Mouse (Mus musculus) adrenal gland, postnatal 10 days (tissue): ENCODE measurements at regions not wholly inside any gene's neighbourhood (a gene's known extent, or its start where the extent isn't known, plus 50 kb on each side); places are given as distances from the start of the nearest gene placed in this dataset.
A peak's percentile ranks its signal among the peaks of the same experiment; 100 is the strongest.

ENCODE experiments used
- DNase-seq: peaks from one replicate; pipeline ENCODE4 v3.0.0; 2021; ENCODE audit warnings: mixed read lengths

GRCm38 (mm10) chr6:103312935-103313334 lies 197.5 kb upstream of the Chl1 start:
- no peak for DNase-seq

- peak; percentile 4 for DNase-seq
These were observed 192.3 kb upstream of the Chl1 start for GRCm38 (mm10) chr6:103318081-103318480.

GRCm38 (mm10) chr6:103318677-103319359 lies 191.6 kb upstream of the Chl1 start:
- DNase-seq: no peak

- no peak for DNase-seq
These were observed 190.4 kb upstream of the Chl1 start for GRCm38 (mm10) chr6:103319964-103320363.

DNA sequence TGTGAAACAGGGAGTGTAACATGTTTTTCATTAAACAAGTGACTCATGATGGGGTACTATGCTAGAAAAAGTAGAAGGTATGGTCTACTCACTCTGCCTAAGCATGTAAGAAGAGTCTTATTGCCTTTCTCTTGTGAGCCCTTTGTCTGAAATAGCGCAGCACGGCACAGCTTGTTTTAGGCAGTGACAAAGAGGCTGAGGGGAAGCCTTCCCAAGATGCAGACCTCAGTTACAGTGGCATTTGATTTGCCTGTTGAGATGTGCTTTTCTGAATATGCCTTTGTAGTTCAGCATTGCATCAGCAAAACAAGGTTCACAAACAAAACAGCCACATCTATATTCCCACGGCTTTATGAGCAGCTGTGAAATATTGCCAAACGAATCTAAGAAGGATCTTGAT lies 189.8 kb upstream of the Chl1 start:
- no peak for DNase-seq

DNA sequence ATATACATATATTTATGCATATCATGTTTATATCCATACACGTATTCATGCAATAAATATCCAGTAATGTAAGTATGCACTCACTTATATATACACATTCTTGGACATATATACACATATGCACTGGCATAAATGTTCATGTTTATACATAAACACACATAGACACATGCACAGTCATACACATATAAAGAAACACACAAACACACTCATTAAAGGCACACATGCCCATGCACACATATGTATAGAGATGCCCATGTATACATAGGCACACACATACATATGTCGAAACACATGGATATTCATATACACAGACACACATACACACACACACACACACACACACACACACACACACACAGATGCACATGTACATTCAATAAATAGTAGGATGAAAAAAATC lies 189.3 kb upstream of the Chl1 start:
- DNase-seq: no peak

DNA sequence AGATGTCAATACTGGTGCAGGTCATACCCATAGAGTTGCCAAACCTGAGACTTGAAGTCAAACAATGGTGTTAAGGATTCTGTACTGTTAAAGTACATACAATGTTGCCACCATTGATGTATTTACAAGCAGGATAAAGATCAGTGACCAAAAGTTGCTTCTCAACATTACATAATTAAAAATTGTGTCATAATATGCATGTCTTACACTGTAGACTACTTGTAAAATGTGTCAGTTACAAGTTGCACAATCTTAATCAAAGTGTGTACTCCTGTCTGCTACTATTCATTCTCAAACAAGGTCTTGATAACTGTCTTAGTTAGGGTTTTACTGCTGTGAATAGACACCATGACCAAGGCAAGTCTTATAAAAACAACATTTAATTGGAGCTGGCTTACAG lies 187.9 kb upstream of the Chl1 start:
- no peak for DNase-seq

GRCm38 (mm10) chr6:103335683-103336082 lies 174.7 kb upstream of the Chl1 start:
- DNase-seq: no peak

- no peak for DNase-seq
These were observed 170.2 kb upstream of the Chl1 start for GRCm38 (mm10) chr6:103339961-103340732.

DNA sequence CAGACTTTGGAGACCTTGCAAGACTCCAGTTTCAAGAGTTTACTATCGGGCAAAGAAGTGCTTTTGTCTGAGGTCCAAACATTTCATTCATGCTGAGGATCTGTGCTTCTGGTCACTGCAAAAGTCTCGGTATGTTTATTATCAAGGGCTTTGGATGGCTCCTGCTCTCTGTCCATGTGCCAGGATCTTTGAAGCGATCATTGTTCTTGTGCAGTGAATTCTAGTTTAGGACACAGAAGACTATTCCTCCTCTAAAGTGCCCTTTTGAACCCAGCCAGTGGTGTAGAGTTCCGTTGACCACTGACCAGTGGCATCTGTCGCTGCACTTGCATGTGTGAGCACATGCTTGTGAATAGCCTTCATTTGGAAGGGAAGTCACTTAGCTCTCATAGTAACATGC lies 166.9 kb upstream of the Chl1 start:
- no peak for DNase-seq

GRCm38 (mm10) chr6:103344413-103344812 lies 166.0 kb upstream of the Chl1 start:
- DNase-seq: no peak

GRCm38 (mm10) chr6:103345195-103345594 lies 165.2 kb upstream of the Chl1 start:
- no peak for DNase-seq

DNA sequence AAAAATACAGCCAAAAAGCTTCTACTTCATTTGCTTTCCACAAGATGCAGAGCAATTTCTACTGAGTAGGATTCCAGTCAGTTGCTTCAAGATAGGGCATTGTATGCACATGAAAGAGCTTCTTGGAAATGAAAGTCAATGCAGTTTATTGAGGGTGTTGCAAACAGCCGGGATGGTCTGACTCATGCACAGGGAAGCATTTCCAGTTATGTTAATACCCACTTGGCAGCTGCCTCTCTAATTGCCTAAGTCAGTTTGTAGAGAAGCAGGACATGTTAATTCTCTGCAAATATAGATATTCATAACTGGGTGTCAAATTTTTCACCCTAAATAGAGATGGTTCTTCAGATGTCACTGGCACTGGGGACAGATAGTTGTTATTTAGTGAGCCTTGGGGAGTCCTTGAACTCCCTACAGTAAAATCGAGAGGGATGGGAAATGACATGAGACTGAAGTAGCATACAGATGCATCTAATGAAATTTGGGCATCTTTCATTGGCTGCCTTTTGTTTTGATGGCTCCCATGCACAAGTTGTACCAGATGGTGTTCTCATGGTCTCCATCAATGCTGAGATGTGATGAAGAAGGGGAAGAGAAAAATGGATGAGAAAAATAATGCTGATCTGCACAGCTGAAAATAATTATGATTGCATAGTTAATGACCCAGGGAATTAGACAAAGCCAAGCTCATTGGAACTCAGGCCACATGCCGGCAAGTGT lies 157.8 kb upstream of the Chl1 start:
- no peak for DNase-seq

DNA sequence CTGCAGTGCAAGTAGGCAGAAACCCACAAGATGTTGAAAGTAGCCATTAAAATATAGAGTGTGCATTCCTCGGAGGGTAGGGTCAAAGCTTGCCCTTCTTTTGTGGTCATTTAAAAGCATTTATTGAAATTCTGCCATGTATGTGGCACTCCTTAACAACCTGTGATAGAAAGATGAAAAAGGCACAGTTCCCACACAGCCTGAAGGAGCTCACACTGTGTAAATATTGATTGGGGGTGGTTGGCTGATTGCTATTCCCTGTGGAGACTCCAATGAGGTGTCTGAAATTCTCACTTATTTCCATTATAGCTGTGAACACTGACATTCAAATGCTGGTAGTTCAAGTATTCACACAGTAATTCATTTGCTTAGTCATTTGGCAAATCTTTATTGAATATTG lies 157.0 kb upstream of the Chl1 start:
- DNase-seq: no peak

- DNase-seq: no peak
These were observed 143.4 kb upstream of the Chl1 start for GRCm38 (mm10) chr6:103366782-103367491.

DNA sequence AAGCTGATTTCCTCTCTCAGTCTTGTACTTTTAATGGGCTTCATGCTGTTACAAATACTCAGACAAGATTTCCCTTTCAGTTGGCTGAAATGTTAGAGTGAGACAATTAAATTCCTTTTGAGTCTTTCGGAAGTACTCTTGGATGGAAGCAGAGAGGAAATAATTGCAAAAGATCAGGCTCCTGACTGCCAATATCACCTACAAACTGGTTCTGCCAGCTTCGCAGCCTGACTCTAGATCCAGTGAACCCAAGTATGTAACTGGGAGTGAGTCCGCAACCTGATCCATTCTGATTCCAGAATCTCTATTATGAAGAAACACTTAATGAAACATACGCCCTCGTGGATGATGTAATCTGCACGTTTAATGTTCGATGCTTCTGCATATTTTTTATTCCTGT lies 135.4 kb upstream of the Chl1 start:
- DNase-seq: no peak

DNA sequence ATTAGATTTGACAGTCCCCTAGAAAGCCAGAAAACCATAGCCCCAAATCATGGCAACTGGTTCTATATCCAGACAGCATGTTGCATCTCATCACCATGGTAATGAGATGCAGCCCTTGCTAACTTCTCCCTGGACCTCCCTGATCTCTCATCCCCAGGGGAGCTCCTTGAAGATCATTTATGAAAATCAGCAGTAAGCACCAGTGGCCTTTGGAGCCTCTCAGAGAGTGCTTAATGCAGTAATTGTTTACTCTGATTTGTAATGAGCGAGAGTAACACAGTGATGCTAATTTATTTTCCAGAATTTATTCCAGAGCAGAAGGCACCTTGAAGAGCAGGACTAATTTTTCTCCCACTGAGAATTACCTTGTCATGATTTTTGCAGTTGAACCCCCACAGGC lies 133.1 kb upstream of the Chl1 start:
- no peak for DNase-seq

DNA sequence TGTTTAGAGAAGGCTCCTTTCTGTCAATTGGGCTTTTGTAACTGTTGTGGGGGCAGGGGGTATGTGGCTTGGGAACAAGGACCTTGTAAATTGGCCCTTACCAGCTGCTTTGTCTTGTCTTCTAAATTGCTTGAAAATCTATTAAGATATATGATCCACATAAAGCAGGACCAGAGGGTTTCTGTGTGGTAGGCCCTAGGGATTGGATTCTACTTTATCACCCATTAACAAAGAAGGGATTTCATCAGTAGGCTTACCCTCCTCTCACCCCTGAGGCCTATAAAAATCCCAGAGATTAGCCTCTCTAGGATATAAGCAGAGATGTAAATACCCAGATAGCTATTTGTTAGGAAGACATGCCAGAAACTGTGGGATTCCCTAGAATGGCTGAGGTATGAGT lies 132.3 kb upstream of the Chl1 start:
- no peak for DNase-seq

DNA sequence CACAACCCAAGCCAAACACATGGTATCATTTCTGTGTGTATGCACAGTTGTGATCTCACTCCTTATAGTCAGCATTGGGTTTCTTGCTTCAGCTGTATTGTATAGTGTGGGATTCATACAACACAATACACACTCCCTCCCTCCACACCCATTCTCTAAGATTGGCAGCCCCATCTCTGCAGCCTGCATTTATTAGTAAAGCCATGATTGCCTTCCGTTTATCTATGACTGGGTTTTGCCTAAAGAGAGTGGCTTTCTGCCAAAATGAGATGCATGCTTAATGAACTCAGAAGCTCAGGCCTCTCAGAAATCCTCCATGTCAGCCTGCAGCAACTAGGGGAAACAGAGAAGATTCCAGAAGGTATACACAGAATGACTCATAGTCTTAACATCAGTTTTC lies 129.4 kb upstream of the Chl1 start:
- DNase-seq: no peak

DNA sequence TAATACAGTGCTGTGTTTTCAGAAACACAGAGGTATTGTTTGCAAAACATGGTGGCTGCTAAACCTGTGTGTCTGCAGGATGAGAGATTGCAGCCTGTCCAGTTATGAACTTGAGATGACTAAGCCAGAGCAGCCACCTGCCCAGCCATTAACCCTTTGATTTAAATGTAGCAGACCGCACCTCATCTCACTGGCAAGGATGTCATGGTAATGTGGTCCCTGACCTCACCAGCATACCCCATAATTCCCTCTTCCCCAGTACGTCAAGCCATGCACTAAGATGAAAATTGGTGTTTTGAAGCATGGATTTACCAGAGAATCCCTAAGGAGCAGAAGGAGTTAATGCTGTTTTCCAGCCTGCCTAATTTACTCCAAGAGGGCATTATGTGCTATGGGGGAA lies 128.5 kb upstream of the Chl1 start:
- no peak for DNase-seq

- no peak for DNase-seq
These were observed 123.8 kb upstream of the Chl1 start for GRCm38 (mm10) chr6:103386591-103386990.

DNA sequence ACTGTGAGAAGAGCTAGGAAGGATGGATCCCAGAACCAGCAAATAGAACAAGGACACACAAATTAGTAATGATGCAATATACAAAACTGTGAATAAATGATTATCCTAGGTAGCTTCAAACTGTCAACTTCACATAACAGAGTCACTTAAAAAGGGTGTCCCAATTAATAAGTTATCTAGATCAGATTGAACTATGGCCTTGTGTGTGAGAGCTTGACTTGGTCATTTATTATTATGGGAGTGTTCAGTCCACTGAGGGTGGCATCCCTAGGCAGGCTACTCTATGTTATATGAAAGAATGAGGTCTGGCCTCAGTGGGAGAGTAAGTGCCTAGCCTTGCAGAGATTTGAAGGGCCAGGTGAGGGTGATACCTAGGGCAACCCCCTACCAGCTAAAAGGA lies 104.4 kb upstream of the Chl1 start:
- DNase-seq: no peak

DNA sequence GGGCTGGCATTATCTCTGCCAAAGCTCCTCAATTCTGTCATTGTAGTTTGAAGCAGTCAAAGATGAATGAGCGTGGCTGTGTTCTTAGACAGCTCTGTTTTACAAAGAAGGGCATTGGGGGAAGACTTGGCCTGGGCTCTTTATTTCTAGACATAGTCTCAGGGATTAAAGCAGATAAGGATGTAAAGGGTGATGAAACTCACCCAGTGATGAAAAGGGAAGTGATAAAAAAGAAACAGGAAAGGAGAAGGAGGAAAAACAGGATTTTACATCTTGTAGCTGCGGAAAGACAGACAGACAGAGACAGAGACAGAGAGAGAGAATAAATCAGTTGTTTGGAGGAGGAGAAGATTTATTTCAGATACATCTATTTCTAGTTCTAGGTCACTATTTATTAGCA lies 95.5 kb upstream of the Chl1 start:
- DNase-seq: no peak
